Mouse (Mus musculus) brain, embryonic 14.5 days (tissue): ENCODE results near the gene Srgap3.

Experiments used
- CTCF ChIP-seq: fragments of 200-500 bp; IDR thresholded peaks from 2 replicates; pipeline ENCODE4 v1.5.1; 2012; ENCODE audit warnings: inconsistent platforms, mild to moderate bottlenecking, moderate library complexity, borderline replicate concordance; ENCODE audit not compliant: insufficient read depth, insufficient read length; ENCODE audit errors: extremely low read depth
- POLR2A ChIP-seq: fragments of 200-500 bp; IDR thresholded peaks from 2 replicates; pipeline ENCODE4 v1.6.1; 2012; ENCODE audit warnings: mild to moderate bottlenecking, inconsistent platforms, borderline replicate concordance; ENCODE audit not compliant: poor library complexity, insufficient read depth, insufficient read length, severe bottlenecking; ENCODE audit errors: extremely low read depth

GRCm38 (mm10) chr6:112814525-112815086 lies 132.5 kb downstream of the Srgap3 start:
- TF ChIP-seq CTCF (no peak), POLR2A (no peak)
